Mouse (Mus musculus) heart, postnatal 0 days (tissue): Measurements from ENCODE around the gene Gm37419. TPM values are rescaled to one million over a fixed set of nuclear protein-coding genes. Genes with fewer than 3 reads are reported as not detected.

ENCODE experiments used
- ATAC-seq: fragments of 200-750 bp; cut with Nextera tagmentation; 2 replicates; pipeline ENCODE4 v1.8.0; 2017; ENCODE audit warnings: low read depth, moderate number of reproducible peaks, moderate library complexity; ENCODE audit not compliant: insufficient read depth
- DNase-seq: peaks from one replicate; pipeline ENCODE4 v3.0.0-alpha.2; 2016; ENCODE audit warnings: low spot score
- H3K27ac ChIP-seq: fragments of 300-500 bp; sonication (generic); 2 replicates; pipeline ENCODE4 v1.5.1; 2014; ENCODE audit warnings: low read depth, mild to moderate bottlenecking
- H3K27me3 ChIP-seq: fragments of 300-500 bp; sonication (generic); 2 replicates; pipeline ENCODE4 v1.6.1; 2014; ENCODE audit warnings: low read length, mixed read lengths; ENCODE audit not compliant: control insufficient read depth, insufficient read depth
- H3K36me3 ChIP-seq: fragments of 300-500 bp; sonication (generic); replicated peaks from 2 replicates; pipeline ENCODE4 v1.6.1; 2014; ENCODE audit warnings: low read length, mixed read lengths; ENCODE audit not compliant: control insufficient read depth, insufficient read depth
- H3K4me1 ChIP-seq: fragments of 300-500 bp; sonication (generic); 2 replicates; pipeline ENCODE4 v1.6.1; 2014; ENCODE audit warnings: antibody characterized with exemption; ENCODE audit not compliant: control insufficient read depth, insufficient read depth
- H3K4me2 ChIP-seq: fragments of 300-500 bp; sonication (generic); 2 replicates; pipeline ENCODE4 v1.6.1; 2014; ENCODE audit warnings: low read depth, mild to moderate bottlenecking, low read length, moderate library complexity
- H3K4me3 ChIP-seq: fragments of 300-500 bp; sonication (generic); 2 replicates; pipeline ENCODE4 v1.5.1; 2014; ENCODE audit warnings: low read depth, low read length
- H3K9ac ChIP-seq: fragments of 300-500 bp; sonication (generic); replicated peaks from 2 replicates; pipeline ENCODE4 v1.6.1; 2014; ENCODE audit warnings: low read depth, low read length, mixed read lengths
- H3K9me3 ChIP-seq: fragments of 300-500 bp; sonication (generic); replicated peaks from 2 replicates; pipeline ENCODE4 v1.6.1; 2016; ENCODE audit warnings: low read length; ENCODE audit not compliant: control insufficient read depth
- CTCF ChIP-seq: IDR thresholded peaks from 2 replicates; pipeline ENCODE4 v1.5.1; 2016; ENCODE audit warnings: antibody characterized with exemption, control low read depth, low read depth
- EP300 ChIP-seq: IDR thresholded peaks from 2 replicates; pipeline ENCODE4 v1.6.1; 2016; ENCODE audit warnings: antibody characterized with exemption, low read depth
- WGBS: fragments of 180-500 bp; shearing (Covaris S2); extraction: QIAGEN DNeasy Blood & Tissue Kit; methylation state at CpG from one replicate; pipeline ENCODE4 v1.1.7; 2014; 5-methylcytosine and 5-hydroxymethylcytosine counted together
- polyA plus RNA-seq: library from polyadenylated mRNA; unstranded; fragments of >200 nt; fragmentation: Nextera tagmentation; extraction: Ambion mirVana; gene quantifications from 2 replicates; pipeline ENCODE4 v1.2.1, GENCODE M21; 2015
- total RNA-seq: library from RNA; depleted of rRNA; stranded (reverse); fragments of >200 nt; gene quantifications from 2 replicates; pipeline ENCODE4 v1.2.3, GENCODE M21; 2014; ENCODE audit warnings: low replicate concordance; rRNA removed

Gm37419 gene
- total and polyA plus RNA-seq, 2 experiments from 2014 or later, result not detected

- TF ChIP-seq EP300 (no peak), CTCF (no peak)
- ATAC-seq, result no peak
- no peaks in the 10 kb centered on the region for H3K36me3 ChIP-seq
Observed at GRCm38 (mm10) chr16:24035767-24036166, 47.5 kb downstream of the Gm37419 start.

GRCm38 (mm10) chr16:24036398-24036797 is 48.1 kb downstream of the Gm37419 start:
- WGBS, result 89% methylated on average over 3 of the region's 3 CpGs
- DNase-seq (no peak), ATAC-seq (no peak)
- Histone ChIP-seq H3K36me3 (no peaks in the 10 kb centered on the region), H3K4me3 (no peak overlapping the region), H3K9ac (no peak overlapping the region), H3K9me3 (no peaks in the 10 kb centered on the region), H3K27me3 (no peaks in the 10 kb centered on the region), H3K4me1 (no peaks in the 10 kb centered on the region), H3K27ac (no peak overlapping the region), H3K4me2 (no peak overlapping the region)
- no peak for TF ChIP-seq EP300

More at GRCm38 (mm10) chr16:24035767-24036166, 47.5 kb downstream of the Gm37419 start:
- Histone ChIP-seq H3K27ac (no peak overlapping the region), H3K9ac (no peak overlapping the region), H3K4me3 (no peak overlapping the region), H3K27me3 (no peaks in the 10 kb centered on the region), H3K9me3 (no peaks in the 10 kb centered on the region), H3K4me2 (no peak overlapping the region), H3K4me1 (no peaks in the 10 kb centered on the region)
- no peak for DNase-seq

Other genes starting within 250 kb of the Gm37419 start
- 5.5 TPM in 1 of 2 replicates, not detected in the other for gene Sst, start 97.5 kb upstream of the Gm37419 start, total RNA-seq
- gene Sst, start 97.5 kb upstream of the Gm37419 start, polyA plus RNA-seq, result not detected in 2 replicates
- gene Rtp2, start 56.1 kb upstream of the Gm37419 start, total RNA-seq, result not detected in 2 replicates
- gene Rtp2, start 56.1 kb upstream of the Gm37419 start, polyA plus RNA-seq, result not detected in 2 replicates
- gene Bcl6, start 370 bp downstream of the Gm37419 start, total RNA-seq, result 0.23 and 2.8 TPM in 2 replicates
- 0.19 and 0.25 TPM in 2 replicates for gene Bcl6, start 370 bp downstream of the Gm37419 start, polyA plus RNA-seq